Mouse (Mus musculus): Measurements from ENCODE around the gene Eed.
"Not testable (repeated sequence)": the region's sequence is repeated elsewhere in the genome, so short reads cannot be mapped to it uniquely, and the experiment has no call there.

The Eed gene

GRCm38 (mm10) chr7:89980485-89981422, at the start of gene Eed:
Gene Eed (minus strand): TSS chr7:89980983.
- peak; percentile 98 for DNase-seq (ENCODE audit: low read depth, low spot score)

GRCm38 (mm10) chr7:90029548-90030485, 49.0 kb upstream of the Eed start:
- DNase-seq (ENCODE audit: low read depth, low spot score), result no peak

GRCm38 (mm10) chr7:90028888-90029547, 48.2 kb upstream of the Eed start:
- DNase-seq (ENCODE audit: low read depth, low spot score), result peak; percentile 54

GRCm38 (mm10) chr7:90024975-90025374, 44.2 kb upstream of the Eed start:
- DNase-seq (ENCODE audit: low read depth, low spot score), result no peak

DNA sequence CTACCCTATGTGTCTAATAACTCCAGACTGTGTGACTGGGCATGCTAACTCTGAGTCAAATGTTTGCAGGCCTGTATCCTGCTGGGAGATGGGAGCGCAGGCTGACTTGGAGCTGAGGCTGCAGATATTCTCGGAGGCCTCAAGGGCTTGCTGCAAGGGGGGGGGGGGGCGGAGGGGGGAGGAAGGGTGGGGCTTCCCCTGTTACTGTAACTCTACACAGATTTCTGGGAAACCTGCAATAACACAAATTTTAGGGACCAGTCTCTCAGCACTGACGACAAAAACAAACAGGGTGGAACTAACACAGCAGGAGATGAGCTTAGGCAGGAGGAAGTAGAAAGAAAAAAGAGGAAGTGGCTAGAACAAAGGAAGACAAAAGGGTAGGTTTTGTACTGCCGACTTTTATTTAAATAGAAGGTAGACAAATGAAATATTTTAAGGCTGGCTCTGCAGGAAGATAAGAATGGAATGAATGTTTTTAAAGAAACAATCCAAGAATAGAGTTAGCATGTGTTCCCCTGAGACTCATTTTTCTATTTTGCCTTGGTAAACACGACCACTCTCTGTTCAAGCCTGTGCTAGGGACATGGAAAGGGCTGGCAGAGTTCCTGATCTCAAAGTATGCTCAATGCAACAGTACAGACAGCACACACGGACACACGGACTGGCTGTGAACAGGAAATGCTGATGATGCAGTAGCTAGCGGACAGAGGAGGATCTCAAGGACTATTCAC, 42.4 kb upstream of the Eed start:
- peak; percentile 78 for DNase-seq (ENCODE audit: low read depth, low spot score)

DNA sequence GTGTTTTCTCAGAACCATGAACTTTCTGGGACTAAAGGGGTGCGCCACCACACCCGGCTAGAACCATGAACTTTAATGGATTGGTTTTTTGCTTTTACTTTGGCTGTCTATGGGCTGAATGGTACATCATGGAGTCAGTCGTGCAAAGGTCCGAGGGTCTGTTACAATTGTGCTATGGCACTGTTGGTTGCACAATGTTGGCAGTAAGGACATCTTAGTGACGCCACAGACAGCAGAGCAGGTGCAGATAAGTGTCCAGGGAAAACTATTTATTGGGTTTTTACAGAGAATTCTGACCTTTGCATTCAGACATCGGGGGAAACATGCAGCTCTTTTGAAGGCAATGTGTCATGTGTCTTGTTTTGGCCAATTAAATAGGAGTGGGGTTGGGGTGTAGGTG, 39.5 kb upstream of the Eed start:
- no peak for DNase-seq (ENCODE audit: low read depth, low spot score)

DNA sequence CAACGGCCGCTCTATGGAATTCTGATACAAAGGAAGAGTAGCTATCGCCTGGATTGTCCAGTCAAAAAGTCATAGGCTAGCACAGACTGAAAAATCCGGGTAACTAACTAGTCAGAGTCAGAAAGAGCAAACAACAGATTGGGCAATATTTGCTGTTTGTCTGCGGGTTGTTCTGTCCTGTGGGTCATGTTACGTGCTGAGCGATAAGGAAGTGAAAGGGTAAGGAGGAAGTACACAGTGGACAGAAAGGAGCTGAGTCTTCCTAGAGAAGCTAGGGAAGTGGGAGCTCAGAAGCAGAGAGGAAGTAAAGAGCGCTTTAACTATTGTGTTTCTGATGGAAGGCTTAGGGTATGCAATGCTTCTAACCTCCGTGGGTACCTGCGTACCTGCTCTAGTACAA, 38.8 kb upstream of the Eed start:
- peak; percentile 85 for DNase-seq (ENCODE audit: low read depth, low spot score)

GRCm38 (mm10) chr7:90016930-90017588, 36.3 kb upstream of the Eed start:
- no peak for DNase-seq (ENCODE audit: low read depth, low spot score)

- peak; percentile 44 for DNase-seq (ENCODE audit: low read depth, low spot score)
Measured at GRCm38 (mm10) chr7:90016459-90016858, 35.7 kb upstream of the Eed start.

DNA sequence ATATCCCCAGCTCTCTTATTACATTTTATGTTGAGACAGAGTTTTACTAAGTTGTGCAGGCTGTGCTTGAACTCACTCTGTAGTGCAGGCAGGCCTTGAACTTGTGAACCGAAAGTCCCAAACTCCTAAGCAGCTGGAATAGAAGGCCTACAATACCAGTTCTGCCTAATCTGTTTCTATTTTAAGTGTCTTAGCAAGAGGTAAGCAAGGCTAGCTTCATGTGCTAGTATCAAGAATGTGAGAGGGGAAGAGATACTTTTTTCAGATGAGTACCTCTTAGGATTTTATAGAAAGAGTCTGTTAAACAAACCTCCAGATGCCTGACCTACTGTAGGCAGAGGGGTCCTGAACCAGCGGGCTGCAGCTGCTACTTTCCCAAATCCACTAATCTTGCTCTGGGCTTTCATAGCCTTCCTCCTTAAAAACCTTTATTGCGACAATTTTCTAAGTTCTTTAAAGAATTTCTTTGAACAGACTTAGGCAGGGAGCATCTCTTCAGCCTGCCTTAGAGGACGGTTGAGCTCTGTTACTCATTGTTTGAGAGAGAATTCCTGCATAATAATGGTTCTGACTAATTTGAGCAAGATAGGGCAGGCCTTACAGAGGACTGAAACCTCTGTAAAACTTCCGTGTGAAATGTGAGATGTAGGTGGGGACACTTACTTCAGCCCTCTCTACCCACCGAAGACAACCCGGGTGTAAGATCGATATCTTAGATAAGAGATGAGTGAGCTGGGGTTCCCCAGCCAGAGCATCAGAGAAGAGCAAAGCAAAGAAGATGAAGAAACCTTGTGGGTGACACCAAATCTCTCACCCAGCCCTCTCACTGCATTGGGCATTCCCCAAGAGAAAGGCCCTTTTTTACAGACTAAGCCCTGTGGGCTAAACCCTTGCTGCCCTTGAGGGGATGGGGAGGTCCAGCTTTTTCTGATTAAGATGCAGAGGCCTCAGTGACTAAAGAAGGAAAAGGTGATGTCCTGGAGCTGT, 26.2 kb upstream of the Eed start:
- DNase-seq (ENCODE audit: low read depth, low spot score), result no peak

DNA sequence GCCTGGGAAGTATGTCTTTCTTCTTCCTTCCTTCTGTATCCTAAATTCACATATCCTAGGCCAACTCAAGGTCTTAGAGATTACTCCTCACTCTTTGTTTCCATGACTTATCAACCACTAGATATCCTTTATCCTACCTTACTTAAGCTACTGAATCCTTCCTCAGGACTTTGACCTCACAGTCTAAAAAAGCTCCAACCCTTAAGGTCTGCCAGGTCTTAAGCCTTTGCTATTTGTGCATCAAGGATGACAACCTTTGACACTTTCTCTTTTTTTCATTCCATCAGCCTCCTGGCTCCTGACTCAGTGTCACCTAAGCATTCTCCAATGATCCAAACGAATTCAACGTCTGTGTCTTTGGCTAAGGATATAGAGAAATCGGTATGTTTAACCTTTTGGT, 24.0 kb upstream of the Eed start:
- no peak for DNase-seq (ENCODE audit: low read depth, low spot score)

DNA sequence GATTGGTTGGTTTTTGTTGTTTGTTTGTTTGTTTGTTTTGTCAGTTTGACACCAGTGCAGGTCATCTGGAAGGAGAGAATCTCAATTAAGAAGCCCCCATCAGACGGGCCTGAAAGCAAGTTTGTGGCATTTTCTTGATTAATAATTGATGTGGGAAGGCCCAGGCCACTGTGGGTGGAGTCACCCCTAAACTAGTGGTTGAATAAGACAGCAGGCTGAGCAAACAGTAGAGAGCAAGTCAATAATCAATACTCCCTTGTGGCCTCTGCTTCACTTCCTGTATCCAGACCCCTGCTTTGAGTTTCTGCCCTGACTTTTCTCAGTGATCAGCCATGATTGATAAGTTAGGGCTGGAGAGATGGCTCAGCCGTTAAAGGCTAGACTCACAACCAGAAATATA, 21.6 kb upstream of the Eed start:
- DNase-seq (ENCODE audit: low read depth, low spot score), result no peak

DNA sequence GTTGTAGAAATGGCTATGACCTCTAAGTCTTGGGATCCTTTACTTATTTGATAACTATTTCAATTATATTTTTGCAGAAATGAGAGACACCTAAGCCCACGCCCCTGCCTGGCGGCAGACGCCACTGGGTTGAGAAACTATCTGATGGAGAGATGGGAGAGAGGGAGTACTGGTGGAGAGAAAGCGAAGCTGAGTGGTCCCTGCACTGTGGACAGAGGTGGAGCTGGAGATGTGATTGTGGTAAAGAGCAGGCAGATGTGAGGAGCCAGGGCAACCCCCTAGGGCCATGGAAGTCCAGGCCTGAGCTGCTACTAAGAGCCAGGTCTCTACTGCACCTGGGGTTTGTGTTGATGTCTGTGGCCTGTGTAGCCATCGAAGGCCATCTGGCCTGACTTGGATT, 18.7 kb upstream of the Eed start:
- DNase-seq (ENCODE audit: low read depth, low spot score), result no peak

DNA sequence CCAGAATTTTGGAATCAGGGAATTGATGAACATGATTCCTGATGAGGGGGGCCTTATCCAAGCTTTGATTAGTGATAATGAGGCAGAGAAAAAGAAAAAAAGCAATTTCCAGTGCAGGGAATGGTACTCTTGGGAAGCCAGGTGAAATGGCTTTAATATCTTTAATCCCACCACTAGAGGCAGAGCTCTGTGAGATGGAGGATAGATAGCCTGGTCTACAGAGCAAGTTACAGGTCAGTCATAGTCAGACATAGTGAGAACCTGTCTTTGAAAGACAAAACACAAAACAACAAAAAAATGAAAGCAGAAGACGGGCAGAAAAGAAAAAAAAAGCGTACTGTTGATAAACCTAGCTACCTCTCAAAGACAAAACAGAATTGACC, 17.8 kb upstream of the Eed start:
- no peak for DNase-seq (ENCODE audit: low read depth, low spot score)

GRCm38 (mm10) chr7:89998006-89998623, 17.3 kb upstream of the Eed start:
- peak; percentile 71 for DNase-seq (ENCODE audit: low read depth, low spot score)

DNA sequence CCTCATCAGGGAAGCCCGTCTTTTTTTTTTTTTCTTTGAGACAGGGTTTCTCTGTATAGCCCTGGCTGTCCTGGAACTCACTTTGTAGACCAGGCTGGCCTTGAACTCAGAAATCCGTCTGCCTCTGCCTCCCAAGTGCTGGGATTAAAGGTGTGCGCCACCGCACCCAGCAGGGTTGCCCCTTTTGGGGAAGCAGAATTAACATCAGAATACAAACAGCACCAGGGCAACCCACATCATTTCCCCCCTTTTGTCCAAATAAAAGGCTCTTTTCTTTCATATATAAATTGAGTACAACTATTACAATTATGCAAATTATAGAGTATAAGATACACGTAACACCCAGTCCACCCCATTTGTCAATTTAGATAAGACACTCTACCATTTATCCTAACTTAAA, 16.7 kb upstream of the Eed start:
- not testable (repeated sequence) for DNase-seq (ENCODE audit: low read depth, low spot score)

GRCm38 (mm10) chr7:89993091-89993490, 12.3 kb upstream of the Eed start:
- DNase-seq (ENCODE audit: low read depth, low spot score), result no peak

DNA sequence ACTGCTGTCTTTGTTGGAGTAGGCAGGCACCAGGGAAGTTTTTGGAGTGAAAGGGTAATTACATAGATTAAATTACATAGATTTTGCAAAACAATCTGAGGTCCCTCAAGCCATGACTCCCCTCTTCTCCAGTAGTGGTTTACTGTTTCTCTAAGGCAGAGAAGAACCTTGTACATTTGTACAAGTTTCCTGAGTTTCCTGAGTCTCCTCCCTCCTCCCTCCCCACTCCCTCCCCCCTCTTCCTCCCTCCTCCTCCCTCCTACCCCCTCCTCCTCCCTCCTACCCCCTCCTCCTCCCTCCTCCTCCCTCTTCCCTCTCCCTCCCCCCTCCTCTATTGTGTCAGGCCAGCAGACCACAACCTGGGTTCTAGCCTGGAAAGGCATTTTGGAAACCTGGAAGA, 3.6 kb upstream of the Eed start:
- no peak for DNase-seq (ENCODE audit: low read depth, low spot score)

GRCm38 (mm10) chr7:89983441-89983840, 2.7 kb upstream of the Eed start:
- DNase-seq (ENCODE audit: low read depth, low spot score), result no peak
